Mouse (Mus musculus): ENCODE measurements around the gene Sipa1l2. TPM values are rescaled to one million over a fixed set of nuclear protein-coding genes. Genes with fewer than 3 reads are reported as not detected.

Sipa1l2 gene
- polyA plus RNA-seq, 1 experiment from 2014 or later = 14.0 TPM

DNA sequence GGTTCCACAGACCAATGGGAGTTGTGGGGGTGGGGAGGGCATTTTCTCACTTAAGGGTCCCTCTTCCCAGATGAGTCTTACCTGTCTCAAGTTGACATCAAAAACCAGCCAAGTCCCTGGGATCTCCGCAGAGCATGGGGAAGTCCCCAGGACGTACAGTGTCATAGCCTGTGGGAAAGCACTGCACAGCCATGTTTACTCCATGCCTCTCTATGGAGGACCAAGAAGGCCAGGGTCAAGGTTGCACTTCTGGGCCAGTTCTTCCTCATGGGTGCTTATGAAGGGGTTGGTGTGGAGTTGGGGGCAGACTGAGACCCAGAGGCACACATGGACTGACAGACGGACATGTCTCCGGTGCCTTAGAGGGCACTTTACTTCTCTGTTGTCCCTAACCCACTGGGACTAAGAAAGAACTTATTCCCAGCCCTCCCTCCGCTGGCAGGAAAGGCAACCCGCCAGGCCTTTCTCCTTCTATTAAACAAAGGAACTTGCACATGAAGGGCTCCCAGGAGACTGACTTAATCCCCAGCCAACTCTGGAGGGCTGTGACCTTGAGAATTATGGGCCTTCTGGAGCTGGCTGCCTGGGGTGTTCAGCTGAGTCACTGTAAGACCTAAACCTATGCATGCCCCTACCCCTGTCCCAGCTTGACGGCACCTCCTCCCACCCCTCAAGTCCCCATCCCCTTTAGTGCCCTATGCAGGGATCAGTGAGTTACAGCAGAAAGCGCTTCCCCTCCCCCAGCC is 199.9 kb downstream of the Sipa1l2 start:
- Histone ChIP-seq H3K36me3 (ENCODE audit: control insufficient read depth, insufficient read depth, low read length) (no peaks in the 10 kb centered on the region), H3K4me3 (ENCODE audit: low read depth, low read length) (no peak overlapping the region), H3K9me3 (ENCODE audit: control insufficient read depth, low read length) (no peaks in the 10 kb centered on the region), H3K27ac (ENCODE audit: low read depth, low read length) (no peak overlapping the region), H3K4me2 (ENCODE audit: low read depth, low read length) (no peak overlapping the region), H3K9ac (replicated peaks; ENCODE audit: low read depth, low read length) (no peak overlapping the region), H3K4me1 (ENCODE audit: control insufficient read depth, insufficient read depth, low read length) (peaks cover 6% of the 10 kb centered on the region; the same call in 1 of the 2 replicates), H3K27me3 (ENCODE audit: control insufficient read depth, insufficient read depth, low read length) (no peaks in the 10 kb centered on the region)
- ATAC-seq (ENCODE audit: low read depth) = no peak
- WGBS = 28% methylated on average over 8 of the region's 8 CpGs

DNA sequence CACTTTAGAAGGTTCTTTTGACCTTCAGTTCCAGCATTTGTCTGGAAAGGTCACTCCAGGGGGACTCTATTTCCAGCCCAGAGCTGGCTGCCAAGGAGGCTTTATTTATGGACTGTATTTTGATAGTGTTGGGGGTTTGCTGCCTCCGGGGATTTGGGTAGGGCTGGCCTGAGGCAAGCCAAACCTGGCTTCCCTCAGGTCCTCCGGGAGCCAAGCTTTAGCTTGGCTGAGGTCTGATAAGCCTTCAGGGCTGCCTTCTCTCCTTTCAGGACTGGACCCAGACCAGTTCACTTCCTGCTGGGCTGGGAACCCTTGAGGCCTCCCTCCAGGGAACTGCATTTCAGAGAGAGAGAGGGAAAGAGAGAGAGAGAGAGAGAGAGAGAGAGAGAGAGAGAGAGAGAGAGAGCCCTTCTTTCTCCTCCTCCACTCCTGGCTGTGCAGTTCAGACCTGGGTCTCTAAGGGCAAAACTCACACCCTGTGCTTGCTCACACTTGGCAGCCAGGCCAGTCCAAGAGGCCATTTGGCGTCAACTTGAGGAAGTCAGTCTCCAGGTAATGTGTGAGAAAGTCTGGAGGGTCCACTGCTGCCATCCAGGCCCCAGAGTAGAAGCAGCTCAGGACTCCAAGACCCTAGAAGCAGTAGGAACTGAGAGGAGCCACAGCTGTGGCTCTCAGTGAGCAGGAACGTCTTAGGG is 201.1 kb downstream of the Sipa1l2 start:
- Histone ChIP-seq H3K9ac (replicated peaks; ENCODE audit: low read depth, low read length) (no peak overlapping the region), H3K27me3 (ENCODE audit: control insufficient read depth, insufficient read depth, low read length) (no peaks in the 10 kb centered on the region), H3K4me1 (ENCODE audit: control insufficient read depth, insufficient read depth, low read length) (peaks cover 6% of the 10 kb centered on the region; the same call in 1 of the 2 replicates), H3K36me3 (ENCODE audit: control insufficient read depth, insufficient read depth, low read length) (no peaks in the 10 kb centered on the region), H3K4me3 (ENCODE audit: low read depth, low read length) (no peak overlapping the region), H3K27ac (ENCODE audit: low read depth, low read length) (no peak overlapping the region), H3K9me3 (ENCODE audit: control insufficient read depth, low read length) (no peaks in the 10 kb centered on the region), H3K4me2 (ENCODE audit: low read depth, low read length) (no peak overlapping the region)
- no peak for ATAC-seq (ENCODE audit: low read depth)
- 68% methylated on average over 4 of the region's 4 CpGs for WGBS

Other genes starting within 250 kb of the Sipa1l2 start
- 8.1 and 9.5 TPM in 2 replicates for gene Map10, start 100.0 kb upstream of the Sipa1l2 start, polyA plus RNA-seq (2014; fragmentation: Nextera tagmentation; extraction: Ambion mirVana)
- gene Ntpcr, start 160.2 kb upstream of the Sipa1l2 start, polyA plus RNA-seq (2014; fragmentation: Nextera tagmentation; extraction: Ambion mirVana) = 36.9 and 39.8 TPM in 2 replicates

All from neural tube, embryonic 14.5 days (tissue).